Mouse (Mus musculus) MEL (cell line): Measurements from ENCODE around the gene Gm20388. TPM values are rescaled to one million over a fixed set of nuclear protein-coding genes. Genes with fewer than 3 reads are reported as not detected.

ENCODE experiments used
- DNase-seq: peaks from one replicate; pipeline ENCODE4 v3.0.0; 2011; ENCODE audit warnings: low read depth, low spot score
- H3K27ac ChIP-seq: 2 replicates; pipeline ENCODE4 v1.5.1; 2012; ENCODE audit warnings: low read depth, mild to moderate bottlenecking, control low read depth, low read length, moderate library complexity; ENCODE audit not compliant: control insufficient read depth
- H3K27me3 ChIP-seq, 2 experiments: fragments of 150-350 bp in 1 of 2; sonication (generic) in 1 of 2; 2 replicates each; pipeline ENCODE4 v1.6.1; 2012; ENCODE audit warnings: low read length in 2 of 2, mild to moderate bottlenecking in 2 of 2, improper control_type of control experiment in 1 of 2, moderate library complexity in 1 of 2; ENCODE audit not compliant: insufficient read depth in 2 of 2, control insufficient read depth in 1 of 2
- H3K36me3 ChIP-seq, 2 experiments: 2 replicates each; pipeline ENCODE4 v1.6.1; 2012 to 2014; ENCODE audit warnings: low read length in 2 of 2, improper control_type of control experiment in 1 of 2, inconsistent platforms in 1 of 2, mild to moderate bottlenecking in 1 of 2; ENCODE audit not compliant: insufficient read depth in 2 of 2, control insufficient read depth in 1 of 2
- H3K4me1 ChIP-seq, 2 experiments: fragments of 150-350 bp in 1 of 2; sonication (generic) in 1 of 2; 2 replicates each; pipeline ENCODE4 v1.6.1; 2012; ENCODE audit warnings: low read length in 2 of 2, improper control_type of control experiment in 1 of 2, mild to moderate bottlenecking in 1 of 2; ENCODE audit not compliant: insufficient read depth in 2 of 2, control insufficient read depth in 1 of 2
- H3K4me3 ChIP-seq, 2 experiments: fragments of 150-350 bp in 1 of 2; sonication (generic) in 1 of 2; 2 replicates each; pipeline ENCODE4 v1.5.1; 2012; ENCODE audit warnings: low read depth in 2 of 2, low read length in 2 of 2, mild to moderate bottlenecking in 2 of 2, moderate library complexity in 2 of 2, control low read depth in 1 of 2, improper control_type of control experiment in 1 of 2; ENCODE audit not compliant: control insufficient read depth in 1 of 2, insufficient read depth in 1 of 2
- H3K79me2 ChIP-seq: 2 replicates; pipeline ENCODE4 v1.6.1; 2012; ENCODE audit warnings: mild to moderate bottlenecking, low read length, moderate library complexity; ENCODE audit not compliant: control insufficient read depth, poor library complexity, insufficient read depth
- H3K9ac ChIP-seq: 2 replicates; pipeline ENCODE4 v1.6.1; 2012; ENCODE audit warnings: low read depth, mild to moderate bottlenecking, control low read depth, low read length, moderate library complexity; ENCODE audit not compliant: control insufficient read depth, poor library complexity, severe bottlenecking
- H3K9me3 ChIP-seq: fragments of 150-350 bp; sonication (generic); replicated peaks from 2 replicates; pipeline ENCODE4 v1.6.1; 2012; ENCODE audit warnings: mild to moderate bottlenecking, low read length, improper control_type of control experiment, moderate library complexity; ENCODE audit not compliant: insufficient read depth
- BHLHE40 ChIP-seq: IDR thresholded peaks from 2 replicates; pipeline ENCODE4 v1.6.1; 2012; ENCODE audit warnings: low read depth, mild to moderate bottlenecking, inconsistent platforms, low read length, improper control_type of control experiment, borderline replicate concordance
- CHD2 ChIP-seq: IDR thresholded peaks from 2 replicates; pipeline ENCODE4 v1.6.1; 2011; ENCODE audit warnings: low read length, improper control_type of control experiment
- CTCF ChIP-seq, 3 experiments: IDR thresholded peaks in 2 of 3; conservative IDR thresholded peaks in 1 of 3; 2 replicates each; pipeline ENCODE4 v1.5.1; 2011 to 2012; ENCODE audit warnings: low read length in 3 of 3, low read depth in 2 of 3, mild to moderate bottlenecking in 2 of 3, improper control_type of control experiment in 1 of 3, inconsistent platforms in 1 of 3, mixed read lengths in 1 of 3, moderate library complexity in 1 of 3; ENCODE audit not compliant: control insufficient read depth in 1 of 3, insufficient read depth in 1 of 3, poor library complexity in 1 of 3, severe bottlenecking in 1 of 3
- EP300 ChIP-seq, 2 experiments: IDR thresholded peaks; 2 replicates each; pipeline ENCODE4 v1.6.1; 2011; ENCODE audit warnings: improper control_type of control experiment in 2 of 2, low read length in 2 of 2, low read depth in 1 of 2, mild to moderate bottlenecking in 1 of 2
- ETS1 ChIP-seq: IDR thresholded peaks from 2 replicates; pipeline ENCODE4 v1.6.1; 2012; ENCODE audit warnings: low read depth, mild to moderate bottlenecking, inconsistent platforms, low read length, improper control_type of control experiment, moderate library complexity
- GABPA ChIP-seq: IDR thresholded peaks from 2 replicates; pipeline ENCODE4 v1.6.1; 2012; ENCODE audit warnings: low read depth, mild to moderate bottlenecking, inconsistent platforms, low read length, improper control_type of control experiment, moderate library complexity
- GATA1 ChIP-seq: IDR thresholded peaks from 2 replicates; pipeline ENCODE4 v1.6.1; 2011; ENCODE audit warnings: low read depth, low read length, improper control_type of control experiment
- HCFC1 ChIP-seq: IDR thresholded peaks from 2 replicates; pipeline ENCODE4 v1.6.1; 2012; ENCODE audit warnings: low read depth, mild to moderate bottlenecking, inconsistent platforms, low read length, improper control_type of control experiment, moderate library complexity
- KAT2A ChIP-seq: conservative IDR thresholded peaks from 2 replicates; pipeline ENCODE4 v1.6.1; 2012; ENCODE audit warnings: low read depth, low read length, improper control_type of control experiment, inconsistent platforms
- MAX ChIP-seq: IDR thresholded peaks from 2 replicates; pipeline ENCODE4 v1.6.1; 2011; ENCODE audit warnings: low read length, improper control_type of control experiment
- MYB ChIP-seq: IDR thresholded peaks from 2 replicates; pipeline ENCODE4 v1.6.1; 2011; ENCODE audit warnings: mild to moderate bottlenecking, low read depth, low read length, improper control_type of control experiment
- MYC ChIP-seq: IDR thresholded peaks from 2 replicates; pipeline ENCODE4 v1.6.1; 2011; ENCODE audit warnings: low read depth, mild to moderate bottlenecking, low read length, improper control_type of control experiment, moderate library complexity
- NELFE ChIP-seq: IDR thresholded peaks from 2 replicates; pipeline ENCODE4 v1.6.1; 2011; ENCODE audit warnings: low read depth, low read length, improper control_type of control experiment
- NRF1 ChIP-seq: IDR thresholded peaks from 2 replicates; pipeline ENCODE4 v1.6.1; 2014; ENCODE audit warnings: low read depth, mild to moderate bottlenecking, inconsistent platforms, low read length, improper control_type of control experiment, moderate library complexity; ENCODE audit not compliant: poor library complexity, insufficient read depth, severe bottlenecking
- POLR2A ChIP-seq, 2 experiments: IDR thresholded peaks; 2 replicates each; pipeline ENCODE4 v1.6.1; 2011 to 2012; ENCODE audit warnings: low read length in 2 of 2, mild to moderate bottlenecking in 2 of 2, control low read depth in 1 of 2, improper control_type of control experiment in 1 of 2, low read depth in 1 of 2, moderate library complexity in 1 of 2; ENCODE audit not compliant: control insufficient read depth in 1 of 2, insufficient read depth in 1 of 2, poor library complexity in 1 of 2
- POLR2AphosphoS2 ChIP-seq: IDR thresholded peaks from 2 replicates; pipeline ENCODE4 v1.6.1; 2011; ENCODE audit warnings: low read length, improper control_type of control experiment
- RCOR1 ChIP-seq: IDR thresholded peaks from 2 replicates; pipeline ENCODE4 v1.6.1; 2012; ENCODE audit warnings: low read depth, mild to moderate bottlenecking, inconsistent platforms, low read length, improper control_type of control experiment
- SIN3A ChIP-seq: IDR thresholded peaks from 2 replicates; pipeline ENCODE4 v1.6.1; 2012; ENCODE audit warnings: low read length, improper control_type of control experiment, inconsistent platforms
- SMC3 ChIP-seq: IDR thresholded peaks from 2 replicates; pipeline ENCODE4 v1.6.1; 2011; ENCODE audit warnings: low read depth, low read length, improper control_type of control experiment
- TAL1 ChIP-seq: IDR thresholded peaks from 2 replicates; pipeline ENCODE4 v1.6.1; 2012; ENCODE audit warnings: mild to moderate bottlenecking, inconsistent platforms, low read length, moderate library complexity, mixed read lengths
- TCF12 ChIP-seq: IDR thresholded peaks from 2 replicates; pipeline ENCODE4 v1.6.1; 2014; ENCODE audit warnings: low read depth, mild to moderate bottlenecking, inconsistent platforms, low read length, improper control_type of control experiment, moderate library complexity
- USF2 ChIP-seq, 2 experiments: IDR thresholded peaks; 2 replicates each; pipeline ENCODE4 v1.6.1; 2011 to 2012; ENCODE audit warnings: improper control_type of control experiment in 2 of 2, low read length in 2 of 2, borderline replicate concordance in 1 of 2, inconsistent platforms in 1 of 2, low read depth in 1 of 2, mild to moderate bottlenecking in 1 of 2; ENCODE audit not compliant: insufficient read depth in 1 of 2
- ZC3H11A ChIP-seq: IDR thresholded peaks from 2 replicates; pipeline ENCODE4 v1.6.1; 2012; ENCODE audit warnings: low read depth, mild to moderate bottlenecking, inconsistent platforms, low read length, improper control_type of control experiment
- ZMIZ1 ChIP-seq: IDR thresholded peaks from 2 replicates; pipeline ENCODE4 v1.6.1; 2012; ENCODE audit warnings: low read depth, mild to moderate bottlenecking, inconsistent platforms, low read length, improper control_type of control experiment, moderate library complexity
- polyA plus RNA-seq, 2 experiments: library from polyadenylated mRNA; stranded (reverse) in 1 of 2; unstranded in 1 of 2; fragments of >175 nt in 1 of 2; fragments of >200 nt in 1 of 2; gene quantifications; 2 replicates each; pipeline versions ENCODE4 v1.2.1 to v1.2.4; 2012; ENCODE audit warnings: low replicate concordance in 2 of 2, low read depth in 1 of 2; ENCODE audit not compliant: insufficient read length in 2 of 2, insufficient read depth in 1 of 2, missing spikeins in 1 of 2
- total RNA-seq: library from RNA; depleted of rRNA; stranded (reverse); fragments of 300-350 nt; gene quantifications from 2 replicates; pipeline ENCODE4 v1.2.3, GENCODE M21; 2012

The Gm20388 gene
- total and polyA plus RNA-seq, 3 experiments, result 11.1 to 17.8 TPM; not detected in 1

DNA sequence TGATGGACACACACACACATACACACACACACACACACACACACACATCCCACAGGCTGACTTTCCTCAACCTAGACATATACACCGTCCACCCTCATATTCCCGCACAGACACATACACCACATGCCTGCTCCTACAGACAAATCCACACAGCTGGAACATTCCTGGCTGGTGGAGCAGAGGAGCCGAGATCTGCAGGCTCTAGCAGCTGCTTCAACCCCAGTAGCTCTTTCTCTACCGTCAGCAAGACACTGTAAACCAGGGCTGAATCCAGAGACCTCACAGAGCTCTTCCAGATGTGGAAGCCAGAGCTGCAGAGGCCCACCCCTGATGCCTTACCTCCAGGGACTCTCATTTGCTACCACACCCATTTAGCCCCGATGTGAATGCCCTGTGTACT is 2451.6 kb downstream of the Gm20388 start:
- H3K9ac ChIP-seq, result no peak overlapping the region
- TF ChIP-seq ZC3H11A (no peak), MAX (no peak), GABPA (no peak), SMC3 (no peak), RCOR1 (no peak), BHLHE40 (no peak), ZMIZ1 (no peak), CTCF (IDR thresholded peaks at IDR 0.05 in 2 of 3, conservative IDR thresholded peaks at IDR 0.05 in 1 of 3; ENCODE audit: control insufficient read depth in 1 of 3, insufficient read depth in 1 of 3, low read depth in 2 of 3, low read length in 3 of 3, poor library complexity in 1 of 3, severe bottlenecking in 1 of 3) (no peak), ETS1 (no peak), USF2 (IDR thresholded peaks at IDR 0.05; ENCODE audit: borderline replicate concordance in 1 of 2, insufficient read depth in 1 of 2, low read depth in 1 of 2, low read length in 2 of 2) (no peak), POLR2A (IDR thresholded peaks at IDR 0.05; ENCODE audit: control insufficient read depth in 1 of 2, insufficient read depth in 1 of 2, low read depth in 1 of 2, low read length in 2 of 2, poor library complexity in 1 of 2) (no peak), NRF1 (no peak), CHD2 (no peak), POLR2AphosphoS2 (no peak), TAL1 (no peak), TCF12 (no peak), MYC (no peak), GATA1 (no peak)
- H3K9me3 ChIP-seq, result no peaks in the 10 kb centered on the region
- DNase-seq, result no peak
- H3K79me2 ChIP-seq, result no peaks in the 10 kb centered on the region
- H3K27me3 ChIP-seq, result no peaks in the 10 kb centered on the region
- H3K27ac ChIP-seq, result no peak overlapping the region
- H3K4me1 ChIP-seq, result no peaks in the 10 kb centered on the region
- H3K36me3 ChIP-seq, result no peaks in the 10 kb centered on the region
- no peak overlapping the region for H3K4me3 ChIP-seq

DNA sequence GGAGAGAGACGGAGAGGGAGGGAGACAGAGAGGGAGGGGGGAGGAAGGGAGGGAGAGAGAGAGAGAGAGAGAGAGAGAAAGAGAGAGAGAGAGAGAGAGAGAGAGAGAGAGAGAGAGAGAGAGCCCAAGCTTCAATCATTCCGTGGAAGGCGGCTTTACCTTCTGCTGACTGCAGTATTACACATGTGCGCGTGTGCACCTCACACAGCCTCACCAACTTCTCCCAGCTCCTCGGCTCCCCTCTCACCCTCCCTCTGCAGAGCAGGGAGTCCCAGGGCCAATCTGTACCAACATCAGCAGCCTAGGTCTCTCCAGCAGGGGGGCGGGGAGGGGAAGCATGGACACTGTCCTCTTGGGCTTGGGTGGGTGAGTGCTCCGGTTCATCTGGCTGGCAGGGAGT is 2452.3 kb downstream of the Gm20388 start:
- TF ChIP-seq SIN3A (no peak), EP300 (IDR thresholded peaks at IDR 0.05; ENCODE audit: low read depth in 1 of 2, low read length in 2 of 2) (no peak), POLR2AphosphoS2 (no peak), NRF1 (no peak), NELFE (no peak), KAT2A (no peak), TCF12 (no peak), HCFC1 (no peak), MYB (no peak)
- TF ChIP-seq, all 39 proteins: peak for 0
- Histone ChIP-seq H3K9me3 (no peaks in the 10 kb centered on the region), H3K27me3 (no peaks in the 10 kb centered on the region), H3K79me2 (no peaks in the 10 kb centered on the region), H3K36me3 (no peaks in the 10 kb centered on the region), H3K27ac (no peak overlapping the region), H3K4me1 (no peaks in the 10 kb centered on the region), H3K4me3 (no peak overlapping the region), H3K9ac (no peak overlapping the region)
- no peak for DNase-seq
